8 mouse cellular contexts compared by ENCODE assay signal in the genomic region with DNA sequence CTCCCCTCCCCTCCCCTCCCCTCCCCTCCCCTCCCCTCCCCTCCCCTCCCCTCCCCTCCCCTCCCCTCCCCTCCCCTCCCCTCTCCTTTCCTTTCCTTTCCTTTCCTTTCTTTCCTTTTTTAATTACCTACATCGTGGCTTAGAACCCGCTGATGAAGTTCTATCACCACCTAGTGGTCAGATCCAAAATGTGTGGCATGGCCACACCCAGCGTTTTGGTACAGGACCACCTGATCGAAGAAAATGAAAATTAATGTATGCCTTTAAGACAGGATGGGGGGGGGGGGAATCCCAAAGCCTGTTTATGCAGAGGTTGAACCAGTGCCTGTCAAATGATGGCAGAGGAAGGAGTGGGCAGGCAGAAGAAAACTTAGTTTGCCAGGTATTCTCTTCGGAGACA.
DNase-seq lines count a peak whose midpoint lies in the region; ATAC-seq and TF ChIP-seq lines count a peak whose summit lies in the region.

No protein-coding gene starts in this region.

- H3K36me3 ChIP-seq in forebrain, embryonic 13.5 days (ENCODE audit: poor library complexity, severe bottlenecking) = no peaks in the 10 kb centered on the region
- peaks cover 5% of the 10 kb centered on the region; the same call in 1 of the 2 replicates for H3K36me3 ChIP-seq in lung, postnatal 0 days (ENCODE audit: insufficient read depth, low read length)

- H3K27ac ChIP-seq in forebrain, embryonic 13.5 days = no peak overlapping the region
- H3K27ac ChIP-seq in lung, postnatal 0 days (ENCODE audit: low read length) = no peak overlapping the region

- TF ChIP-seq EP300 in lung, postnatal 0 days (IDR thresholded peaks at IDR 0.05) = no peak; the same call in 1 of the 2 replicates

- no peak overlapping the region for H3K4me2 ChIP-seq in forebrain, embryonic 13.5 days
- H3K4me2 ChIP-seq in lung, postnatal 0 days (replicated peaks; ENCODE audit: low read depth, low read length) = no peak overlapping the region

- TF ChIP-seq CTCF in lung, postnatal 0 days (IDR thresholded peaks at IDR 0.05) = peak; percentile 77

- ATAC-seq in forebrain, embryonic 13.5 days = peak; percentile 57
- ATAC-seq in lung, postnatal 0 days = no peak

- peaks cover 10% of the 10 kb centered on the region for H3K4me1 ChIP-seq in forebrain, embryonic 13.5 days
- peaks cover 4% of the 10 kb centered on the region; the same call in 1 of the 2 replicates for H3K4me1 ChIP-seq in lung, postnatal 0 days (ENCODE audit: insufficient read depth, low read depth, low read length)

- H3K4me3 ChIP-seq in forebrain, embryonic 13.5 days = no peak overlapping the region
- H3K4me3 ChIP-seq in lung, postnatal 0 days (ENCODE audit: low read depth, low read length) = no peak overlapping the region

- no peaks in the 10 kb centered on the region; the same call in 1 of the 2 replicates for H3K9me3 ChIP-seq in forebrain, embryonic 13.5 days (replicated peaks)
- H3K9me3 ChIP-seq in lung, postnatal 0 days (ENCODE audit: low read length) = no peaks in the 10 kb centered on the region

- 31% methylated on average over 4 of the region's 5 CpGs for WGBS in forebrain, embryonic 13.5 days
- 26% methylated on average over 4 of the region's 5 CpGs for WGBS in lung, postnatal 0 days

- DNase-seq in ovary, postnatal 14 days (ENCODE audit: low spot score) = peak; percentile 43
- no peak for DNase-seq in ovary, postnatal 36 days (ENCODE audit: low spot score)
- peak; percentile 77 for DNase-seq in adipocyte (ENCODE audit: low spot score)
- DNase-seq in kidney, postnatal 14 days = peak; percentile 68
- DNase-seq in lung, postnatal 0 days (ENCODE audit: low spot score) = peak; percentile 72
- DNase-seq in retina, embryonic 14.5 days (ENCODE audit: low spot score) = peak; percentile 86
- no peak for DNase-seq in urinary bladder, adult 2 months (ENCODE audit: low spot score)

- H3K27me3 ChIP-seq in forebrain, embryonic 13.5 days = no peaks in the 10 kb centered on the region
- no peaks in the 10 kb centered on the region for H3K27me3 ChIP-seq in lung, postnatal 0 days (replicated peaks; ENCODE audit: insufficient read depth, low read length)

- H3K9ac ChIP-seq in forebrain, embryonic 13.5 days = no peak overlapping the region
- no peak overlapping the region for H3K9ac ChIP-seq in lung, postnatal 0 days (replicated peaks; ENCODE audit: low read depth)

Comparison
In these comparisons a context has a peak if more than half of its experiments do, and no peak if none do; other contexts are left out.
1. DNase-seq: peak in ovary, postnatal 14 days (single experiment), adipocyte (single experiment), kidney, postnatal 14 days (single experiment), lung, postnatal 0 days (single experiment) and retina, embryonic 14.5 days (single experiment); none in ovary, postnatal 36 days (single experiment) and urinary bladder, adult 2 months (single experiment).